19 mouse cellular contexts compared by ENCODE assay signal in genomic region chr11:36059325-36059843, GRCm38 (mm10).
"Had no signal": no experiment of that assay in that cellular context is flagged by ENCODE, and none has a peak within 500 bp of the region (broad histone marks: within the 10 kb centered on the region; RNA-seq: fewer than 3 reads in every experiment).

No protein-coding gene starts in this region.

- H3K4me2 ChIP-seq: liver, embryonic 11.5 days; liver, embryonic 13.5 days; liver, embryonic 15.5 days; lung, embryonic 15.5 days; neural tube, embryonic 12.5 days; stomach, embryonic 15.5 days had no signal

- H3K9me3 ChIP-seq: liver, embryonic 13.5 days; liver, embryonic 15.5 days; lung, embryonic 15.5 days; neural tube, embryonic 12.5 days; stomach, embryonic 15.5 days had no signal

- H3K4me3 ChIP-seq: liver, embryonic 13.5 days; liver, embryonic 15.5 days; lung, embryonic 15.5 days; megakaryocyte, embryonic 14.5 days; neural tube, embryonic 12.5 days; stomach, embryonic 15.5 days had no signal

- H3K36me3 ChIP-seq: liver, embryonic 13.5 days; liver, embryonic 15.5 days; lung, embryonic 15.5 days; neural tube, embryonic 12.5 days; stomach, embryonic 15.5 days had no signal

- ATAC-seq: liver, postnatal 0 days; lung, postnatal 0 days had no signal

- H3K27me3 ChIP-seq: liver, embryonic 13.5 days; liver, embryonic 15.5 days; megakaryocyte, embryonic 14.5 days; neural tube, embryonic 12.5 days; stomach, embryonic 15.5 days had no signal

- DNase-seq: liver, embryonic 13.5 days; liver, postnatal 0 days; lung, adult 2 months; lung, postnatal 14 days; lung, postnatal 36 days; midbrain, embryonic 14.5 days; right cerebral cortex, postnatal 14 days; thymus, adult 2 months; thymus, postnatal 25 days; thymus, postnatal 4 days had no signal

- H3K4me1 ChIP-seq: liver, embryonic 13.5 days; liver, embryonic 15.5 days; lung, embryonic 15.5 days; megakaryocyte, embryonic 14.5 days; stomach, embryonic 15.5 days had no signal

- H3K9ac ChIP-seq: liver, embryonic 13.5 days; liver, embryonic 15.5 days; liver, postnatal 0 days; lung, embryonic 15.5 days; neural tube, embryonic 12.5 days; stomach, embryonic 15.5 days had no signal

- H3K27ac ChIP-seq: liver, embryonic 13.5 days; liver, embryonic 15.5 days; lung, embryonic 15.5 days; macrophage; neural tube, embryonic 12.5 days; stomach, embryonic 15.5 days; stomach, postnatal 0 days had no signal
